Mouse (Mus musculus) lung, postnatal 0 days (tissue): ENCODE results near the gene Cobl. TPM values are rescaled to one million over a fixed set of nuclear protein-coding genes. Genes with fewer than 3 reads are reported as not detected.

Source experiments
- ATAC-seq: fragments of 200-750 bp; cut with Nextera tagmentation; 2 replicates; pipeline ENCODE4 v1.8.0; 2017; ENCODE audit warnings: moderate library complexity
- DNase-seq: peaks from one replicate; pipeline ENCODE4 v3.0.0-alpha.2; 2016; ENCODE audit warnings: low spot score
- H3K27ac ChIP-seq: fragments of 300-500 bp; sonication (generic); 2 replicates; pipeline ENCODE4 v1.5.1; 2014; ENCODE audit warnings: antibody characterized with exemption, mild to moderate bottlenecking, low read length, mixed read lengths
- H3K27me3 ChIP-seq: fragments of 300-500 bp; sonication (generic); replicated peaks from 2 replicates; pipeline ENCODE4 v1.6.1; 2014; ENCODE audit warnings: low read length, mixed read lengths; ENCODE audit not compliant: insufficient read depth
- H3K36me3 ChIP-seq: fragments of 300-500 bp; sonication (generic); 2 replicates; pipeline ENCODE4 v1.6.1; 2014; ENCODE audit warnings: low read length, mixed read lengths; ENCODE audit not compliant: insufficient read depth
- H3K4me1 ChIP-seq: fragments of 300-500 bp; sonication (generic); 2 replicates; pipeline ENCODE4 v1.6.1; 2014; ENCODE audit warnings: antibody characterized with exemption, low read depth, low read length, mixed read lengths; ENCODE audit not compliant: insufficient read depth
- H3K4me2 ChIP-seq: fragments of 300-500 bp; sonication (generic); replicated peaks from 2 replicates; pipeline ENCODE4 v1.6.1; 2014; ENCODE audit warnings: low read depth, mild to moderate bottlenecking, low read length, moderate library complexity, mixed read lengths
- H3K4me3 ChIP-seq: fragments of 300-500 bp; sonication (generic); 2 replicates; pipeline ENCODE4 v1.5.1; 2014; ENCODE audit warnings: low read depth, low read length
- H3K9ac ChIP-seq: fragments of 300-500 bp; sonication (generic); replicated peaks from 2 replicates; pipeline ENCODE4 v1.6.1; 2014; ENCODE audit warnings: low read depth, mild to moderate bottlenecking
- H3K9me3 ChIP-seq: fragments of 300-500 bp; sonication (generic); 2 replicates; pipeline ENCODE4 v1.6.1; 2016; ENCODE audit warnings: low read length, mixed read lengths
- CTCF ChIP-seq: IDR thresholded peaks from 2 replicates; pipeline ENCODE4 v1.5.1; 2016; ENCODE audit warnings: antibody characterized with exemption, mild to moderate bottlenecking
- EP300 ChIP-seq: IDR thresholded peaks from 2 replicates; pipeline ENCODE4 v1.6.1; 2016; ENCODE audit warnings: antibody characterized with exemption, mild to moderate bottlenecking, control low read depth
- WGBS: fragments of 180-500 bp; shearing (Covaris S2); extraction: QIAGEN DNeasy Blood & Tissue Kit; methylation state at CpG from one replicate; pipeline ENCODE4 v1.1.7; 2014; 5-methylcytosine and 5-hydroxymethylcytosine counted together
- polyA plus RNA-seq: library from polyadenylated mRNA; unstranded; fragments of >200 nt; fragmentation: Nextera tagmentation; extraction: Ambion mirVana; gene quantifications from 2 replicates; pipeline ENCODE4 v1.2.1, GENCODE M21; 2015

Cobl gene
- polyA plus RNA-seq, 1 experiment from 2014 or later = 9.7 TPM

- ATAC-seq (peak; percentile 54), DNase-seq (peak; percentile 44)
- no peaks in the 10 kb centered on the region for H3K4me1 ChIP-seq
- H3K36me3 ChIP-seq = no peaks in the 10 kb centered on the region
- H3K27ac ChIP-seq = no peak overlapping the region
- no peaks in the 10 kb centered on the region for H3K9me3 ChIP-seq
- H3K4me2 ChIP-seq = no peak overlapping the region
- WGBS = 66% methylated on average over 3 of the region's 3 CpGs
- H3K4me3 ChIP-seq = no peak overlapping the region
- no peak overlapping the region for H3K9ac ChIP-seq
- no peaks in the 10 kb centered on the region for H3K27me3 ChIP-seq
- no peak for TF ChIP-seq EP300
- TF ChIP-seq CTCF = no peak
Measured at GRCm38 (mm10) chr11:12479856-12480403, 15.2 kb upstream of the Cobl start.

GRCm38 (mm10) chr11:12474299-12474935 is 9.7 kb upstream of the Cobl start:
- Histone ChIP-seq H3K27ac (no peak overlapping the region), H3K36me3 (no peaks in the 10 kb centered on the region), H3K9ac (no peak overlapping the region), H3K4me1 (peaks cover 4% of the 10 kb centered on the region; the same call in 1 of the 2 replicates), H3K9me3 (no peaks in the 10 kb centered on the region), H3K4me3 (no peak overlapping the region), H3K4me2 (no peak overlapping the region), H3K27me3 (no peaks in the 10 kb centered on the region)
- ATAC-seq = peak; percentile 44; the same call in 1 of the 2 replicates
- TF ChIP-seq EP300 (no peak), CTCF (no peak)
- peak; percentile 32 for DNase-seq
- 53% methylated on average over 5 of the region's 5 CpGs for WGBS

GRCm38 (mm10) chr11:12473625-12474298 is 9.0 kb upstream of the Cobl start:
- Histone ChIP-seq H3K9me3 (no peaks in the 10 kb centered on the region), H3K4me2 (no peak overlapping the region), H3K9ac (no peak overlapping the region), H3K27me3 (no peaks in the 10 kb centered on the region), H3K4me3 (no peak overlapping the region), H3K27ac (no peak overlapping the region), H3K36me3 (no peaks in the 10 kb centered on the region), H3K4me1 (peaks cover 4% of the 10 kb centered on the region; the same call in 1 of the 2 replicates)
- WGBS = 33% methylated on average over 5 of the region's 5 CpGs
- peak; percentile 49; the same call in 1 of the 2 replicates for ATAC-seq
- peak; percentile 32 for DNase-seq
- TF ChIP-seq EP300 (no peak), CTCF (no peak)

- ATAC-seq = no peak
- no peak overlapping the region for H3K4me3 ChIP-seq
- TF ChIP-seq EP300 (no peak), CTCF (no peak)
- no peak overlapping the region for H3K9ac ChIP-seq
- WGBS = 100% methylated on average over 1 of the region's 1 CpGs
- no peak overlapping the region for H3K4me2 ChIP-seq
- no peak for DNase-seq
- no peaks in the 10 kb centered on the region for H3K27me3 ChIP-seq
- no peaks in the 10 kb centered on the region for H3K9me3 ChIP-seq
- no peaks in the 10 kb centered on the region for H3K36me3 ChIP-seq
- peaks cover 4% of the 10 kb centered on the region; the same call in 1 of the 2 replicates for H3K4me1 ChIP-seq
- H3K27ac ChIP-seq = no peak overlapping the region
Measured at GRCm38 (mm10) chr11:12469638-12470037, 4.9 kb upstream of the Cobl start.

GRCm38 (mm10) chr11:12468661-12469060 is 3.9 kb upstream of the Cobl start:
- ATAC-seq = no peak
- no peaks in the 10 kb centered on the region for H3K9me3 ChIP-seq
- H3K36me3 ChIP-seq = no peaks in the 10 kb centered on the region
- DNase-seq = no peak
- no peak for TF ChIP-seq CTCF
- no peak for TF ChIP-seq EP300
- no peak overlapping the region for H3K9ac ChIP-seq
- no peak overlapping the region for H3K27ac ChIP-seq
- WGBS = 23% methylated on average over 2 of the region's 2 CpGs
- no peak overlapping the region for H3K4me2 ChIP-seq
- H3K4me3 ChIP-seq = no peak overlapping the region
- H3K27me3 ChIP-seq = no peaks in the 10 kb centered on the region
- peaks cover 6% of the 10 kb centered on the region; the same call in 1 of the 2 replicates for H3K4me1 ChIP-seq

GRCm38 (mm10) chr11:12467836-12468235 is 3.1 kb upstream of the Cobl start:
- no peak for DNase-seq
- Histone ChIP-seq H3K9ac (no peak overlapping the region), H3K36me3 (no peaks in the 10 kb centered on the region), H3K4me2 (no peak overlapping the region), H3K4me1 (peaks cover 6% of the 10 kb centered on the region; the same call in 1 of the 2 replicates), H3K4me3 (no peak overlapping the region), H3K9me3 (no peaks in the 10 kb centered on the region), H3K27me3 (no peaks in the 10 kb centered on the region), H3K27ac (no peak overlapping the region)
- ATAC-seq = no peak
- TF ChIP-seq CTCF = no peak
- 96% methylated on average over 1 of the region's 1 CpGs for WGBS
